ENCODE assay signal across 25 mouse cellular contexts in genomic region chr1:172140160-172140559, GRCm38 (mm10).
"Had no signal": no experiment of that assay in that cellular context is flagged by ENCODE, and none has a peak within 500 bp of the region (broad histone marks: within the 10 kb centered on the region; RNA-seq: fewer than 3 reads in every experiment).

No protein-coding gene starts in this region.

- ATAC-seq: hindbrain, embryonic 16.5 days; inflammation-experienced regulatory T-cells, adult 6 months; intestine, embryonic 15.5 days; intestine, postnatal 0 days; liver, embryonic 12.5 days had no signal

- H3K4me1 ChIP-seq: heart, embryonic 10.5 days; heart, embryonic 12.5 days; hindbrain, embryonic 10.5 days; hindbrain, embryonic 12.5 days; intestine, embryonic 15.5 days; limb, embryonic 15.5 days; liver, embryonic 12.5 days had no signal

- H3K9me3 ChIP-seq: heart, embryonic 10.5 days; heart, embryonic 12.5 days; hindbrain, embryonic 10.5 days; hindbrain, embryonic 12.5 days; intestine, embryonic 15.5 days; limb, embryonic 15.5 days; liver, embryonic 12.5 days had no signal

- H3K4me2 ChIP-seq: heart, embryonic 12.5 days; hindbrain, embryonic 12.5 days; hindbrain, embryonic 14.5 days; intestine, embryonic 15.5 days; limb, embryonic 15.5 days; liver, embryonic 12.5 days had no signal

- H3K27ac ChIP-seq: gastrocnemius, adult 2 months; heart, embryonic 10.5 days; hindbrain, embryonic 10.5 days; hindbrain, embryonic 12.5 days; hindbrain, embryonic 14.5 days; intestine, embryonic 15.5 days; layer of hippocampus, adult 2 months; left cerebral cortex, adult 2 months; limb, embryonic 15.5 days; liver, embryonic 12.5 days; liver, embryonic 14.5 days had no signal

- DNase-seq: gastrocnemius, adult 2 months; gastrocnemius, postnatal 10 days; gastrocnemius, postnatal 25 days; heart, adult 18-20 months; heart, postnatal 10 days; heart, postnatal 4 days; kidney, adult 18-20 months; kidney, adult 8-10 months; kidney, postnatal 10 days; kidney, postnatal 25 days; kidney, postnatal 4 days had no signal

- H3K27me3 ChIP-seq: heart, embryonic 12.5 days; hindbrain, embryonic 12.5 days; intestine, embryonic 15.5 days; limb, embryonic 15.5 days; liver, embryonic 12.5 days had no signal

- H3K4me3 ChIP-seq: gastrocnemius, adult 2 months; heart, embryonic 10.5 days; heart, embryonic 12.5 days; hindbrain, embryonic 10.5 days; hindbrain, embryonic 12.5 days; intestine, embryonic 15.5 days; layer of hippocampus, adult 2 months; left cerebral cortex, adult 2 months; limb, embryonic 15.5 days; liver, embryonic 12.5 days had no signal

- H3K9ac ChIP-seq: heart, embryonic 12.5 days; hindbrain, embryonic 12.5 days; hindbrain, embryonic 14.5 days; intestine, embryonic 15.5 days; limb, embryonic 15.5 days; liver, embryonic 12.5 days; liver, embryonic 14.5 days had no signal
